Mouse (Mus musculus) liver, adult 2 months (tissue): ENCODE results near the gene E330034G19Rik.

ENCODE experiments used
- CTCF ChIP-seq: fragments of 200-500 bp; IDR thresholded peaks from 2 replicates; pipeline ENCODE4 v1.5.1; 2011; ENCODE audit warnings: low read depth, low read length, control low read depth
- POLR2A ChIP-seq: fragments of 200-500 bp; IDR thresholded peaks from 2 replicates; pipeline ENCODE4 v1.6.1; 2011; ENCODE audit warnings: low read length, control low read depth; ENCODE audit not compliant: insufficient read depth; ENCODE audit errors: extremely low read depth

- TF ChIP-seq CTCF (no peak), POLR2A (no peak)
Measured at GRCm38 (mm10) chr14:24253611-24254202, 39.3 kb upstream of the E330034G19Rik start.
